Mouse (Mus musculus) forebrain, embryonic 11.5 days (tissue): ENCODE data around the gene 1700008O03Rik. TPM values are rescaled to one million over a fixed set of nuclear protein-coding genes. Genes with fewer than 3 reads are reported as not detected.

Experiments
- ATAC-seq: fragments of 200-750 bp; cut with Nextera tagmentation; replicated peaks from 2 replicates; pipeline ENCODE4 v1.8.0; 2017; ENCODE audit warnings: moderate TSS enrichment; ENCODE audit not compliant: low FRiP score
- DNase-seq: peaks from one replicate; pipeline ENCODE4 v3.0.0-alpha.2; 2017; ENCODE audit warnings: low spot score
- H3K27ac ChIP-seq: fragments of 300-500 bp; sonication (generic); 2 replicates; pipeline ENCODE4 v1.5.1; 2014; ENCODE audit warnings: low read depth, low read length
- H3K27me3 ChIP-seq: fragments of 300-500 bp; sonication (generic); 2 replicates; pipeline ENCODE4 v1.6.1; 2014; ENCODE audit warnings: mild to moderate bottlenecking, low read length, mixed read lengths; ENCODE audit not compliant: control insufficient read depth, insufficient read depth
- H3K36me3 ChIP-seq: fragments of 300-500 bp; sonication (generic); 2 replicates; pipeline ENCODE4 v1.6.1; 2014; ENCODE audit warnings: mild to moderate bottlenecking, low read length, moderate library complexity, mixed read lengths; ENCODE audit not compliant: control insufficient read depth, insufficient read depth
- H3K4me1 ChIP-seq: fragments of 300-500 bp; sonication (generic); replicated peaks from 2 replicates; pipeline ENCODE4 v1.6.1; 2014; ENCODE audit warnings: low read length, mixed read lengths; ENCODE audit not compliant: control insufficient read depth, insufficient read depth
- H3K4me2 ChIP-seq: fragments of 300-500 bp; sonication (generic); 2 replicates; pipeline ENCODE4 v1.6.1; 2014; ENCODE audit warnings: low read depth, mild to moderate bottlenecking, low read length, moderate library complexity, mixed read lengths; ENCODE audit not compliant: severe bottlenecking
- H3K4me3 ChIP-seq: fragments of 300-500 bp; sonication (generic); 2 replicates; pipeline ENCODE4 v1.5.1; 2014; ENCODE audit warnings: low read depth, low read length
- H3K9ac ChIP-seq: fragments of 300-500 bp; sonication (generic); 2 replicates; pipeline ENCODE4 v1.6.1; 2014; ENCODE audit warnings: low read length
- H3K9me3 ChIP-seq: fragments of 300-500 bp; sonication (generic); 2 replicates; pipeline ENCODE4 v1.6.1; 2016; ENCODE audit warnings: low read length, mixed read lengths; ENCODE audit not compliant: control insufficient read depth
- WGBS: fragments of 180-500 bp; shearing (Covaris S2); extraction: QIAGEN DNeasy Blood & Tissue Kit; methylation state at CpG from one replicate; pipeline ENCODE4 v1.1.7; 2014; 5-methylcytosine and 5-hydroxymethylcytosine counted together
- polyA plus RNA-seq: library from polyadenylated mRNA; unstranded; fragments of >200 nt; fragmentation: Nextera tagmentation; extraction: Ambion mirVana; gene quantifications from 2 replicates; pipeline ENCODE4 v1.2.1, GENCODE M21; 2014

1700008O03Rik gene
- polyA plus RNA-seq, result 0.89 and 0.96 TPM in 2 replicates

DNA sequence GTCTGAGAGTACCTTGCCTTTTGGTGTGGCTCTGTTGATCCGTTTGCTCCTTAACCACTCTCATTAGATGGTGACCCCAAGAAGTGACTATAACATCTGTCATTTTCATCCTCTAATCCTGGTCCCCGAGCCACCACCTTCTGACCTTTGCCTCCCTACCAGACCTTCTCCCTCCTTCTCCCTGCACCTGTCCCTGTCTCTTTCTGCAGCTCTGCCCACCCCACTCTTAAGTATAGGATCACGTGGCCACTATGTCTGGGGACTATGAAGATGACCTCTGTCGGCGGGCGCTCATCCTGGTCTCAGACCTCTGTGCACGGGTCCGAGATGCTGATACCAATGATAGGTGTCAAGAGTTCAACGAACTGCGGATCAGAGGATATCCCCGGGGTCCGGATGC lies at the start of gene 1700008O03Rik:
Gene 1700008O03Rik, minus strand, starts transcription at position 101 of the 400 bp plus-strand sequence.
- peak within 1 kb of the TSS; percentile 46 for H3K4me3 ChIP-seq
- 85% methylated on average over 12 of the region's 12 CpGs for WGBS
- H3K9me3 ChIP-seq, result no peaks in the 10 kb centered on the region
- H3K27me3 ChIP-seq, result no peaks in the 10 kb centered on the region; the same call in 1 of the 2 replicates
- no peak for ATAC-seq
- peaks cover 5% of the 10 kb centered on the region; the same call in 1 of the 2 replicates for H3K4me1 ChIP-seq
- no peaks in the 10 kb centered on the region for H3K36me3 ChIP-seq
- H3K27ac ChIP-seq, result no peak within 1 kb of the TSS
- peak within 1 kb of the TSS; percentile 57 for H3K9ac ChIP-seq
- no peak for DNase-seq
- H3K4me2 ChIP-seq, result peak within 1 kb of the TSS; percentile 89

GRCm38 (mm10) chr7:44434089-44434488 lies 48.5 kb upstream of the 1700008O03Rik start:
- Histone ChIP-seq H3K4me1 (peaks cover 15% of the 10 kb centered on the region), H3K27me3 (no peaks in the 10 kb centered on the region; the same call in 1 of the 2 replicates), H3K4me3 (no peak overlapping the region), H3K27ac (no peak overlapping the region), H3K9me3 (no peaks in the 10 kb centered on the region), H3K36me3 (no peaks in the 10 kb centered on the region), H3K4me2 (no peak overlapping the region), H3K9ac (no peak overlapping the region)
- 85% methylated on average over 9 of the region's 9 CpGs for WGBS
- no peak for DNase-seq
- ATAC-seq, result no peak

DNA sequence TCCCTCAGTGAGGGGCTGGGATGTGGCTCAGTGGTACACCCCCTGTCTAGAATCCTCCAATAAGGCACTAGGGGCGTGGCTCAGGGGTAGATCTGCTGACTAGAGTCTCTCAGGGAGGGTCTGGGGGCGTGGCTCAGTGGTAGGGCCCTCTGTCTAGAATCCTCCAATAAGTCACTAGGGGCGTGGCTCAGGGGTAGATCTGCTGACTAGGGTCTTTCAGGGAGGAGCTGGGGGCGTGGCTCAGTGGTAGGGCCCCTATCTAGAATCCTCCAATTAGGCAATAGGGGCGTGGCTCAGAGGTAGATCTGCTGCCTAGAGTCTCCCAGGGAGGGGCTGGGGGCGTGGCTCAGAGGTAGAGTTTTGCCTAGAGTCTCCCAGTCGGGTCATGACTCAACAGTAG lies 47.8 kb upstream of the 1700008O03Rik start:
- Histone ChIP-seq H3K4me2 (no peak overlapping the region), H3K36me3 (no peaks in the 10 kb centered on the region), H3K27ac (no peak overlapping the region), H3K9me3 (no peaks in the 10 kb centered on the region), H3K4me1 (peaks cover 15% of the 10 kb centered on the region), H3K4me3 (no peak overlapping the region), H3K27me3 (no peaks in the 10 kb centered on the region; the same call in 1 of the 2 replicates), H3K9ac (no peak overlapping the region)
- ATAC-seq (peak; percentile 62), DNase-seq (peak; percentile 86)
- WGBS, result under 1% methylated on average over 7 of the region's 7 CpGs

GRCm38 (mm10) chr7:44432550-44432949 lies 46.9 kb upstream of the 1700008O03Rik start:
- Histone ChIP-seq H3K4me3 (no peak overlapping the region), H3K4me1 (peaks cover 21% of the 10 kb centered on the region), H3K4me2 (no peak overlapping the region), H3K9me3 (no peaks in the 10 kb centered on the region), H3K36me3 (no peaks in the 10 kb centered on the region), H3K27ac (no peak overlapping the region), H3K27me3 (no peaks in the 10 kb centered on the region; the same call in 1 of the 2 replicates), H3K9ac (no peak overlapping the region)
- ATAC-seq, result no peak
- no peak for DNase-seq
- 80% methylated on average over 6 of the region's 6 CpGs for WGBS

- ATAC-seq (peak; percentile 16), DNase-seq (peak; percentile 64)
- peak overlapping the region; percentile 85 for H3K4me2 ChIP-seq
- H3K4me3 ChIP-seq, result peak overlapping the region; percentile 82
- H3K27ac ChIP-seq, result peak overlapping the region; percentile 98
- H3K36me3 ChIP-seq, result no peaks in the 10 kb centered on the region
- peak overlapping the region; percentile 94 for H3K9ac ChIP-seq
- peaks cover 21% of the 10 kb centered on the region for H3K4me1 ChIP-seq
- WGBS, result 2% methylated on average over 31 of the region's 32 CpGs
- H3K27me3 ChIP-seq, result no peaks in the 10 kb centered on the region; the same call in 1 of the 2 replicates
- H3K9me3 ChIP-seq, result no peaks in the 10 kb centered on the region
Observed at GRCm38 (mm10) chr7:44429534-44430488, 44.2 kb upstream of the 1700008O03Rik start.

DNA sequence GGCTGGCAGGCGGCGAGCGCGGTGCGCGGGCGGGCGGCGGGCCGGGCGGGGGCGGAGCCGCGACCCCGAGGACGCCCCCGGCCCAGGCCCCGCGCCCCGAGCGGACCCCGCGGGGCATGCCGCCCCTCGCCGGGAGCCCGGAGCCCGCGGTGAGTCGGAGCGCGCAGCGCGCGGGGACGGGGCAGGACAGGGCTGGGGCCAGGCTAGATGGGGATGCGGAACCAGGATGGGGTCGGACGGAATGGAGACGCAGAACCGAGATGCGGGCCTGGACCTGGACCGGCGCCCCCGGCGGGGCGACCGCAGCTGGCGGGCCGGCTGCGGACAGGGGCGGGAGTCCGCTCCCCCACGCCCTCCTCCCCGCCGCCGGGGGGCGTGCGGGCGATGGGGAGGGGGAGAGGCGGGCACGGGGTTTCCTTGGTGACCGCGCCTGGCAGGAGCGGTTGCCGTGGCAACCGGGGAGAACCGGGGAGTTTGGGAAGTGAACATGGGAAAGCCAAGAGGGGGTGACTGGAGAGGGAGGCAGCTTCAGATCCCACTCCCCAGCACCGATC lies 43.4 kb upstream of the 1700008O03Rik start, which contains the start of gene Lrrc4b:
Gene Lrrc4b, plus strand, starts transcription at position 51 of the 554 bp plus-strand sequence.
- H3K36me3 ChIP-seq, result no peaks in the 10 kb centered on the region
- peak within 1 kb of the TSS; percentile 82 for H3K4me3 ChIP-seq
- ATAC-seq, result peak; percentile 68
- no peaks in the 10 kb centered on the region for H3K9me3 ChIP-seq
- peak within 1 kb of the TSS; percentile 85 for H3K4me2 ChIP-seq
- peak within 1 kb of the TSS; percentile 98 for H3K27ac ChIP-seq
- peaks cover 21% of the 10 kb centered on the region for H3K4me1 ChIP-seq
- no peaks in the 10 kb centered on the region; the same call in 1 of the 2 replicates for H3K27me3 ChIP-seq
- H3K9ac ChIP-seq, result peak within 1 kb of the TSS; percentile 94
- peak; percentile 92 for DNase-seq
- WGBS, result 0% methylated on average over 50 of the region's 69 CpGs

GRCm38 (mm10) chr7:44428171-44428950 lies 42.7 kb upstream of the 1700008O03Rik start:
- no peaks in the 10 kb centered on the region for H3K9me3 ChIP-seq
- H3K4me1 ChIP-seq, result peaks cover 21% of the 10 kb centered on the region
- no peaks in the 10 kb centered on the region; the same call in 1 of the 2 replicates for H3K27me3 ChIP-seq
- 1% methylated on average over 17 of the region's 38 CpGs for WGBS
- peak overlapping the region; percentile 85 for H3K4me2 ChIP-seq
- H3K36me3 ChIP-seq, result no peaks in the 10 kb centered on the region
- peak; percentile 95 for DNase-seq
- H3K9ac ChIP-seq, result peak overlapping the region; percentile 94
- H3K27ac ChIP-seq, result peak overlapping the region; percentile 98
- peak; percentile 31 for ATAC-seq
- peak overlapping the region; percentile 82 for H3K4me3 ChIP-seq

- peak overlapping the region; percentile 61 for H3K9ac ChIP-seq
- WGBS, result 17% methylated on average over 8 of the region's 8 CpGs
- peak overlapping the region; percentile 76 for H3K27ac ChIP-seq
- H3K4me2 ChIP-seq, result peak overlapping the region; percentile 85
- H3K36me3 ChIP-seq, result no peaks in the 10 kb centered on the region
- H3K27me3 ChIP-seq, result no peaks in the 10 kb centered on the region; the same call in 1 of the 2 replicates
- H3K4me1 ChIP-seq, result peaks cover 21% of the 10 kb centered on the region
- DNase-seq (no peak), ATAC-seq (peak; percentile 0; the same call in 1 of the 2 replicates)
- H3K9me3 ChIP-seq, result no peaks in the 10 kb centered on the region
- H3K4me3 ChIP-seq, result peak overlapping the region; percentile 82; the same call in 1 of the 2 replicates
Observed at GRCm38 (mm10) chr7:44427666-44428065, 42.0 kb upstream of the 1700008O03Rik start.
